Mouse (Mus musculus) lung, embryonic 14.5 days (tissue): ENCODE measurements around the gene Matn3. TPM values are rescaled to one million over a fixed set of nuclear protein-coding genes. Genes with fewer than 3 reads are reported as not detected.

Experiments
- ATAC-seq: fragments of 200-750 bp; cut with Nextera tagmentation; 2 replicates; pipeline ENCODE4 v1.8.0; 2017; ENCODE audit warnings: mild to moderate bottlenecking, moderate TSS enrichment, moderate library complexity; ENCODE audit not compliant: insufficient read depth
- DNase-seq: peaks from one replicate; pipeline ENCODE4 v3.0.0-alpha.2; 2015
- H3K27ac ChIP-seq: fragments of 300-500 bp; sonication (generic); 2 replicates; pipeline ENCODE4 v1.5.1; 2014; ENCODE audit warnings: low read depth, mild to moderate bottlenecking, moderate library complexity
- H3K27me3 ChIP-seq: fragments of 300-500 bp; sonication (generic); 2 replicates; pipeline ENCODE4 v1.6.1; 2014; ENCODE audit warnings: low read length, control low read depth; ENCODE audit not compliant: insufficient read depth
- H3K36me3 ChIP-seq: fragments of 300-500 bp; sonication (generic); 2 replicates; pipeline ENCODE4 v1.6.1; 2014; ENCODE audit warnings: control low read depth; ENCODE audit not compliant: insufficient read depth
- H3K4me1 ChIP-seq: fragments of 300-500 bp; sonication (generic); 2 replicates; pipeline ENCODE4 v1.6.1; 2014; ENCODE audit warnings: antibody characterized with exemption, control low read depth; ENCODE audit not compliant: insufficient read depth
- H3K4me2 ChIP-seq: fragments of 300-500 bp; sonication (generic); 2 replicates; pipeline ENCODE4 v1.6.1; 2014; ENCODE audit warnings: mild to moderate bottlenecking
- H3K4me3 ChIP-seq: fragments of 300-500 bp; sonication (generic); 2 replicates; pipeline ENCODE4 v1.5.1; 2014; ENCODE audit warnings: low read depth, low read length
- H3K9ac ChIP-seq: fragments of 300-500 bp; sonication (generic); 2 replicates; pipeline ENCODE4 v1.6.1; 2014
- H3K9me3 ChIP-seq: fragments of 300-500 bp; sonication (generic); 2 replicates; pipeline ENCODE4 v1.6.1; 2016; ENCODE audit warnings: low read depth, low read length, control low read depth
- CTCF ChIP-seq: IDR thresholded peaks from 2 replicates; pipeline ENCODE4 v1.5.1; 2016; ENCODE audit warnings: antibody characterized with exemption, low read depth
- WGBS: fragments of 180-500 bp; shearing (Covaris S2); extraction: QIAGEN DNeasy Blood & Tissue Kit; methylation state at CpG from one replicate; pipeline ENCODE4 v1.1.7; 2014; 5-methylcytosine and 5-hydroxymethylcytosine counted together
- polyA plus RNA-seq: library from polyadenylated mRNA; unstranded; fragments of >200 nt; fragmentation: Nextera tagmentation; extraction: Ambion mirVana; gene quantifications from 2 replicates; pipeline ENCODE4 v1.2.1, GENCODE M21; 2014

Gene Matn3
- polyA plus RNA-seq, 1 experiment from 2014 or later, result 0.87 TPM

- 14% methylated on average over 16 of the region's 16 CpGs for WGBS
- Histone ChIP-seq H3K9ac (peak overlapping the region; percentile 30; the same call in 1 of the 2 replicates), H3K4me3 (no peak overlapping the region), H3K27me3 (no peaks in the 10 kb centered on the region), H3K4me2 (peak overlapping the region; percentile 33; the same call in 1 of the 2 replicates), H3K27ac (peak overlapping the region; percentile 78; the same call in 1 of the 2 replicates), H3K4me1 (peaks cover 19% of the 10 kb centered on the region), H3K9me3 (no peaks in the 10 kb centered on the region), H3K36me3 (no peaks in the 10 kb centered on the region)
- ATAC-seq (peak; percentile 70), DNase-seq (peak; percentile 68)
- TF ChIP-seq CTCF, result no peak
Observed at GRCm38 (mm10) chr12:8912860-8913685, 34.7 kb upstream of the Matn3 start.

GRCm38 (mm10) chr12:8913701-8914340 is 33.9 kb upstream of the Matn3 start:
- Histone ChIP-seq H3K4me1 (peaks cover 19% of the 10 kb centered on the region), H3K9me3 (no peaks in the 10 kb centered on the region), H3K36me3 (no peaks in the 10 kb centered on the region), H3K27ac (peak overlapping the region; percentile 78; the same call in 1 of the 2 replicates), H3K27me3 (no peaks in the 10 kb centered on the region), H3K4me2 (no peak overlapping the region), H3K4me3 (no peak overlapping the region), H3K9ac (no peak overlapping the region)
- no peak for DNase-seq
- WGBS, result 50% methylated on average over 9 of the region's 9 CpGs
- peak; percentile 32; the same call in 1 of the 2 replicates for ATAC-seq
- TF ChIP-seq CTCF, result no peak

GRCm38 (mm10) chr12:8916378-8916777 is 31.4 kb upstream of the Matn3 start:
- H3K36me3 ChIP-seq, result no peaks in the 10 kb centered on the region
- H3K27ac ChIP-seq, result peak overlapping the region; percentile 78
- DNase-seq (peak; percentile 43), ATAC-seq (peak; percentile 7; the same call in 1 of the 2 replicates)
- H3K4me2 ChIP-seq, result no peak overlapping the region; the same call in 1 of the 2 replicates
- whole genome bisulfite sequencing, result 49% methylated on average over 5 of the region's 5 CpGs
- TF ChIP-seq CTCF, result no peak
- no peaks in the 10 kb centered on the region for H3K9me3 ChIP-seq
- 0 out of 2 replicates have a peak overlapping the region, but pooled peaks have one; percentile 18 for H3K9ac ChIP-seq
- no peak overlapping the region for H3K4me3 ChIP-seq
- H3K4me1 ChIP-seq, result peaks cover 22% of the 10 kb centered on the region
- no peaks in the 10 kb centered on the region for H3K27me3 ChIP-seq

GRCm38 (mm10) chr12:8919231-8919630 is 28.5 kb upstream of the Matn3 start:
- Histone ChIP-seq H3K4me1 (peaks cover 20% of the 10 kb centered on the region), H3K27me3 (no peaks in the 10 kb centered on the region), H3K27ac (no peak overlapping the region), H3K4me2 (no peak overlapping the region), H3K9ac (no peak overlapping the region), H3K4me3 (no peak overlapping the region), H3K9me3 (no peaks in the 10 kb centered on the region), H3K36me3 (0 out of 2 replicates have a peak, but pooled peaks cover 3% of the 10 kb centered on the region)
- TF ChIP-seq CTCF, result no peak
- DNase-seq, result no peak
- 93% methylated on average over 3 of the region's 3 CpGs for WGBS
- ATAC-seq, result no peak

- H3K27me3 ChIP-seq, result no peaks in the 10 kb centered on the region
- peak overlapping the region; percentile 50 for H3K4me2 ChIP-seq
- H3K9me3 ChIP-seq, result no peaks in the 10 kb centered on the region
- WGBS, result 15% methylated on average over 1 of the region's 1 CpGs
- H3K27ac ChIP-seq, result peak overlapping the region; percentile 99
- H3K9ac ChIP-seq, result peak overlapping the region; percentile 86; the same call in 1 of the 2 replicates
- ATAC-seq, result no peak
- H3K4me1 ChIP-seq, result peaks cover 23% of the 10 kb centered on the region
- peaks cover 16% of the 10 kb centered on the region for H3K36me3 ChIP-seq
- peak; percentile 24 for DNase-seq
- peak overlapping the region; percentile 78 for H3K4me3 ChIP-seq
- TF ChIP-seq CTCF, result no peak
Observed at GRCm38 (mm10) chr12:8920996-8921393, 26.7 kb upstream of the Matn3 start.

GRCm38 (mm10) chr12:8921394-8922368 is 26.0 kb upstream of the Matn3 start, which contains the start of gene Laptm4a:
Gene Laptm4a (plus strand): TSS chr12:8921664.
- WGBS, result under 1% methylated on average over 73 of the region's 73 CpGs
- Histone ChIP-seq H3K4me1 (peaks cover 17% of the 10 kb centered on the region), H3K36me3 (peaks cover 18% of the 10 kb centered on the region), H3K27ac (peak within 1 kb of the TSS; percentile 99), H3K4me2 (peak within 1 kb of the TSS; percentile 84), H3K9me3 (no peaks in the 10 kb centered on the region), H3K4me3 (peak within 1 kb of the TSS; percentile 78), H3K9ac (peak within 1 kb of the TSS; percentile 86), H3K27me3 (no peaks in the 10 kb centered on the region)
- DNase-seq (peak; percentile 99), ATAC-seq (peak; percentile 98)
- TF ChIP-seq CTCF, result no peak
